Mouse (Mus musculus): ENCODE results near the gene Ap2a2. TPM values are rescaled to one million over a fixed set of nuclear protein-coding genes. Genes with fewer than 3 reads are reported as not detected.
"Not testable (repeated sequence)": the region's sequence is repeated elsewhere in the genome, so short reads cannot be mapped to it uniquely, and the experiment has no call there.

Ap2a2 gene
- polyA plus RNA-seq, 1 experiment from 2014 or later, result 42.6 TPM

DNA sequence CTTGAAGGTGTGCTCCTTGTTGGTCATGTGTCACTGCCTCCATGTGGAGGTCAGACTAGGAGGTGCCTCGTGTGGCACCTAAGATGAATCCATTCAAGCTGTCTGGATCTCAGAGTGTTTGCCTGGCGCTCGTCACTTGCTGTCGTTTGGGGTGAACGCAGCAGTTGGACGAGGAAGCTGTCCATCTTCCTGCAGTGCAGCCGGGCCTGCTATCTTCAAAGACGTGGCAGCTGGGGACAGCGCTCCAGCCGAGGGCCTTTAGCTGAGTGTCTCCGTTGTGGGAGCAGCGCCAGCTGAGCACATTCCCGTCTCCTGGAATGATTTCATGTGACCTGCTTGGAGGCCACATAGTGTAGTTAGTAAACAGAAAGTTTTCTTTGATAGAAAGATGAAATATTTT is 50.8 kb downstream of the Ap2a2 start:
- ATAC-seq, result peak; percentile 68
- H3K27me3 ChIP-seq (replicated peaks; ENCODE audit: insufficient read depth, low read length), result no peaks in the 10 kb centered on the region
- no peak overlapping the region for H3K4me3 ChIP-seq (ENCODE audit: low read depth, low read length)
- no peak overlapping the region for H3K9ac ChIP-seq (replicated peaks; ENCODE audit: low read depth)
- peaks cover 13% of the 10 kb centered on the region; the same call in 1 of the 2 replicates for H3K4me1 ChIP-seq (ENCODE audit: insufficient read depth, low read depth, low read length)
- H3K9me3 ChIP-seq (ENCODE audit: low read length), result no peaks in the 10 kb centered on the region
- no peak overlapping the region for H3K27ac ChIP-seq (ENCODE audit: low read length)
- DNase-seq (ENCODE audit: low spot score), result peak; percentile 67
- TF ChIP-seq EP300 (IDR thresholded peaks at IDR 0.05), result no peak
- H3K4me2 ChIP-seq (replicated peaks; ENCODE audit: low read depth, low read length), result no peak overlapping the region
- WGBS, result 34% methylated on average over 13 of the region's 13 CpGs
- peaks cover 38% of the 10 kb centered on the region for H3K36me3 ChIP-seq (ENCODE audit: insufficient read depth, low read length)

DNA sequence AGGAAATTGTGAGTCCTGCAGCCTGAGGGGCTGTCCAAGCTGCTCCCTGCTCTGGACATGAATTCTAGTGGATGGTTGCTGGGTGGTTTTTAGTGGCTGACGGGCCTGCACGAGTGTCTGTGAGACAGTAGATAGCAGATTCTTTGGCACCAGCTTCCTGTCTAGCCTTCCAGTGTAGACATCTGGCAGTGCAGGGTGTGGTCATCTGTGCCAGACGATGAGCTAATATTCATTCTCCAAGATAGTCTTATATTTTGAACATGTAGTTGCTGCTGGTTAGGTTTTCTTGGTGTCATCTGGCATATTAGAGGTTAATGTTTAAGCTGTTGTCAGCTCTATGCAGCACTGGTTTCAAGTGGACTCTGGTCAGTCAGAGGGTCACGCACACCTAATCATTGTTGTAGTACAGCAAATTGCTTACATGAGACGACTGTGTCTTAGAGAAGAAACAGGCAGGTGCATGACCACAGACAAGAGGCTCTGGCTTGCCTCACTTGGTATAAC is 52.4 kb downstream of the Ap2a2 start:
- Histone ChIP-seq H3K36me3 (ENCODE audit: insufficient read depth, low read length) (peaks cover 50% of the 10 kb centered on the region), H3K4me3 (ENCODE audit: low read depth, low read length) (no peak overlapping the region), H3K27ac (ENCODE audit: low read length) (no peak overlapping the region), H3K4me1 (ENCODE audit: insufficient read depth, low read depth, low read length) (peaks cover 13% of the 10 kb centered on the region; the same call in 1 of the 2 replicates), H3K9ac (replicated peaks; ENCODE audit: low read depth) (no peak overlapping the region), H3K9me3 (ENCODE audit: low read length) (no peaks in the 10 kb centered on the region), H3K27me3 (replicated peaks; ENCODE audit: insufficient read depth, low read length) (no peaks in the 10 kb centered on the region), H3K4me2 (replicated peaks; ENCODE audit: low read depth, low read length) (no peak overlapping the region)
- ATAC-seq (peak; percentile 27; the same call in 1 of the 2 replicates), DNase-seq (ENCODE audit: low spot score) (peak; percentile 36)
- 54% methylated on average over 5 of the region's 5 CpGs for WGBS
- TF ChIP-seq CTCF (IDR thresholded peaks at IDR 0.05) (no peak), EP300 (IDR thresholded peaks at IDR 0.05) (no peak)

- Histone ChIP-seq H3K27ac (ENCODE audit: low read length) (peak overlapping the region; percentile 54; the same call in 1 of the 2 replicates), H3K36me3 (ENCODE audit: insufficient read depth, low read length) (peaks cover 46% of the 10 kb centered on the region), H3K4me1 (ENCODE audit: insufficient read depth, low read depth, low read length) (no peaks in the 10 kb centered on the region), H3K9ac (replicated peaks; ENCODE audit: low read depth) (no peak overlapping the region), H3K4me2 (replicated peaks; ENCODE audit: low read depth, low read length) (no peak overlapping the region), H3K9me3 (ENCODE audit: low read length) (no peaks in the 10 kb centered on the region), H3K27me3 (replicated peaks; ENCODE audit: insufficient read depth, low read length) (no peaks in the 10 kb centered on the region), H3K4me3 (ENCODE audit: low read depth, low read length) (no peak overlapping the region)
- DNase-seq (ENCODE audit: low spot score) (peak; percentile 45), ATAC-seq (peak; percentile 79)
- WGBS, result 56% methylated on average over 2 of the region's 2 CpGs
- peak; percentile 72 for TF ChIP-seq CTCF (IDR thresholded peaks at IDR 0.05)
- peak; percentile 71 for TF ChIP-seq EP300 (IDR thresholded peaks at IDR 0.05)
These were observed 62.2 kb downstream of the Ap2a2 start for GRCm38 (mm10) chr7:141624214-141624613.

DNA sequence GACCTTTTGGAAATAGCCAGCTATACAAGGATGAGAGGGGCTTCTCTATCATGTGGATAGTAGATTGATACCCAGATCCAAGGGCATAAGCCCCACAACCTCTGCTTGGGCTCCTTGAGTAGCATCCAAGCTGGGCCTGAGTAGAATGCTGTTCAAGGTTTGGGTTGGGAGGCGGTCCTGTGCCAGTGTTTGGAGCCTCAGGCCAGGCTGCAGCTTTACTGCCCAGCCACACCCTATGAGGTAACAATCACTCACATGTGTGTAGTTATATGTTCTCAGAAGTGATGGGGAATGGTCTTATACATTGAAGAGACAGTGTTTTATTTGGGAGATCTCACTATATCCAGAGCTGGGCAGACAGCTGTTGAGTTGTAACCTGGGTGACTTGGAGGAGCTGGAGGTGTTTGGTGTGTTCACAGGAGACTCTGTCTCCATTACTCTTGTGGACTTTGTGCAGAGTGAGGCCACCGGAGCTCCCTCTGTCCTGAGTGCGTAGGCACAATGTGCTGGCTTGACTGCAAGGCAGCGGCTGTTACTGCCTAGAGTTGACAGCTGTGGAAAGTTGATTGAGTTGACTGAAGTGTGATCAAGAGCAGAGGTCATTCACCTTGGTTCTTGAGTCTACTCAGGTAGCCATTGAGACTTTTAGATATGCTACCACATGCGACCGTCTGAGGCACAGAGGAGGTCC is 63.3 kb downstream of the Ap2a2 start:
- 69% methylated on average over 6 of the region's 6 CpGs for WGBS
- Histone ChIP-seq H3K4me2 (replicated peaks; ENCODE audit: low read depth, low read length) (no peak overlapping the region), H3K4me1 (ENCODE audit: insufficient read depth, low read depth, low read length) (no peaks in the 10 kb centered on the region)

GRCm38 (mm10) chr7:141628018-141628417 is 66.0 kb downstream of the Ap2a2 start:
- no peak for ATAC-seq
- H3K9me3 ChIP-seq (ENCODE audit: low read length), result no peaks in the 10 kb centered on the region
- no peak overlapping the region for H3K4me3 ChIP-seq (ENCODE audit: low read depth, low read length)
- no peak overlapping the region for H3K9ac ChIP-seq (replicated peaks; ENCODE audit: low read depth)
- H3K4me2 ChIP-seq (replicated peaks; ENCODE audit: low read depth, low read length), result no peak overlapping the region
- TF ChIP-seq CTCF (IDR thresholded peaks at IDR 0.05) (no peak), EP300 (IDR thresholded peaks at IDR 0.05) (no peak)
- no peak overlapping the region for H3K27ac ChIP-seq (ENCODE audit: low read length)
- H3K4me1 ChIP-seq (ENCODE audit: insufficient read depth, low read depth, low read length), result no peaks in the 10 kb centered on the region
- 72% methylated on average over 2 of the region's 2 CpGs for WGBS
- peaks cover 56% of the 10 kb centered on the region for H3K36me3 ChIP-seq (ENCODE audit: insufficient read depth, low read length)
- no peaks in the 10 kb centered on the region for H3K27me3 ChIP-seq (replicated peaks; ENCODE audit: insufficient read depth, low read length)
- DNase-seq (ENCODE audit: low spot score), result no peak

More for the DNA sequence above, 63.3 kb downstream of the Ap2a2 start:
- Histone ChIP-seq H3K9ac (replicated peaks; ENCODE audit: low read depth) (no peak overlapping the region), H3K4me3 (ENCODE audit: low read depth, low read length) (no peak overlapping the region), H3K36me3 (ENCODE audit: insufficient read depth, low read length) (peaks cover 46% of the 10 kb centered on the region), H3K9me3 (ENCODE audit: low read length) (no peaks in the 10 kb centered on the region), H3K27me3 (replicated peaks; ENCODE audit: insufficient read depth, low read length) (no peaks in the 10 kb centered on the region), H3K27ac (ENCODE audit: low read length) (0 out of 2 replicates have a peak overlapping the region, but pooled peaks have one; percentile 54)
- DNase-seq (ENCODE audit: low spot score) (no peak), ATAC-seq (no peak)
- TF ChIP-seq CTCF (IDR thresholded peaks at IDR 0.05), result no peak
- TF ChIP-seq EP300 (IDR thresholded peaks at IDR 0.05), result no peak

- no peaks in the 10 kb centered on the region for H3K4me1 ChIP-seq (ENCODE audit: insufficient read depth, low read depth, low read length)
- H3K9ac ChIP-seq (replicated peaks; ENCODE audit: low read depth), result no peak overlapping the region
- DNase-seq (ENCODE audit: low spot score) (no peak), ATAC-seq (no peak)
- H3K36me3 ChIP-seq (ENCODE audit: insufficient read depth, low read length), result peaks cover 55% of the 10 kb centered on the region
- no peak overlapping the region for H3K4me3 ChIP-seq (ENCODE audit: low read depth, low read length)
- 91% methylated on average over 3 of the region's 3 CpGs for WGBS
- H3K9me3 ChIP-seq (ENCODE audit: low read length), result no peaks in the 10 kb centered on the region
- H3K27me3 ChIP-seq (replicated peaks; ENCODE audit: insufficient read depth, low read length), result no peaks in the 10 kb centered on the region
- no peak overlapping the region for H3K4me2 ChIP-seq (replicated peaks; ENCODE audit: low read depth, low read length)
- TF ChIP-seq EP300 (IDR thresholded peaks at IDR 0.05) (no peak), CTCF (IDR thresholded peaks at IDR 0.05) (no peak)
- H3K27ac ChIP-seq (ENCODE audit: low read length), result no peak overlapping the region
These were observed 67.3 kb downstream of the Ap2a2 start for GRCm38 (mm10) chr7:141629241-141629640.

- 96% methylated on average over 1 of the region's 3 CpGs for WGBS
- DNase-seq (ENCODE audit: low spot score), result not testable (repeated sequence)
These were observed 76.1 kb downstream of the Ap2a2 start for GRCm38 (mm10) chr7:141638077-141638476.

DNA sequence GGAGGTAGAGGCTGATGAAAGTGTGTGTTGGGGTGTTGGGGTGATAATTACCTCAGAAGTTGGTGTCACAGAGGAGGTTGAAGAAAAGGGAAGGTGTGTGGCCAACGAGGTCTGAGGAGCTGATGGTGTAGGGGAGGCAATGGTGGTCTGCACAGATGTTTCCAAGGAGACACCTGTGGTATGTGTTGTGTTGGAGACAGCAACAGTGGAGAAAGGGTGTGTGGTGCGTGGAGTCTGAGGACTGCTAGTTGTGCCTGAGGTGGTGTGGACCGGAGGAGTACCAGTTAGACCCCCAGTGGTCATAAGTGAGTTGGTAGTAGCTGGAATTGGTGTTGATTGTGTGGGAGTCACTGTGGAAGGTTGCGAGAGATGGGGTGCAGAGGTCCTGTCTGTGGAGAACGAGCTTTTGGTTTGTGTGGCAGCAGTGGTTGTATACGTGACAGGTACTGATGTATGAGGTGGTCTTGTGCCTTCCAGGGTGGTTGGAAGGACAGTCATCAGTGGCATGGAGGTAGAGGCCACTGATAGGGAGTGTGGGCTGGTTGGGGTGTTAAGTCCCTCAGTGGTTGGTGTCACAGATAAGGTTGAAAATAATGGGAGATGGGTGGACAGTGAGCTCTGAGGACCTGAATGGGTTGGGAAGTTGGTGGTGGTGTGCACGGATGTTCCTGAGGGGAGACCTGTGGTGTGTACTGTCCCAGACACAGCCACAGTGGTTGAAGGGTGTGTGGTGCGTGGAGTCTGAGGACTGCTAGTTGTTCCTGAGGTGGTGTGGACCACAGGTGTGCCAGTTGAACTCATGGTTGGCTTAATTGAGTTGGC is 76.8 kb downstream of the Ap2a2 start:
- not testable (repeated sequence) for H3K27ac ChIP-seq (ENCODE audit: low read length); H3K4me1 ChIP-seq (ENCODE audit: insufficient read depth, low read depth, low read length); H3K4me3 ChIP-seq (ENCODE audit: low read depth, low read length); H3K4me2 ChIP-seq (replicated peaks; ENCODE audit: low read depth, low read length); DNase-seq (ENCODE audit: low spot score); H3K36me3 ChIP-seq (ENCODE audit: insufficient read depth, low read length); H3K9ac ChIP-seq (replicated peaks; ENCODE audit: low read depth); H3K9me3 ChIP-seq (ENCODE audit: low read length); H3K27me3 ChIP-seq (replicated peaks; ENCODE audit: insufficient read depth, low read length)
- WGBS, result 93% methylated on average over 6 of the region's 8 CpGs
- peak; percentile 51 for ATAC-seq

More at GRCm38 (mm10) chr7:141638077-141638476, 76.1 kb downstream of the Ap2a2 start:
- H3K36me3 ChIP-seq (ENCODE audit: insufficient read depth, low read length); H3K27ac ChIP-seq (ENCODE audit: low read length); H3K9ac ChIP-seq (replicated peaks; ENCODE audit: low read depth); H3K27me3 ChIP-seq (replicated peaks; ENCODE audit: insufficient read depth, low read length); H3K4me3 ChIP-seq (ENCODE audit: low read depth, low read length); H3K9me3 ChIP-seq (ENCODE audit: low read length); H3K4me1 ChIP-seq (ENCODE audit: insufficient read depth, low read depth, low read length); H3K4me2 ChIP-seq (replicated peaks; ENCODE audit: low read depth, low read length): not testable (repeated sequence)
- peak; percentile 27 for ATAC-seq
